Mouse (Mus musculus) embryonic fibroblast, embryonic 13.5 days (primary cell): ENCODE results near the gene 1110008L16Rik. TPM values are rescaled to one million over a fixed set of nuclear protein-coding genes. Genes with fewer than 3 reads are reported as not detected.

Experiments
- H3K27ac ChIP-seq: 2 replicates; pipeline ENCODE4 v1.5.1; 2012; ENCODE audit warnings: low read length, control low read depth, inconsistent platforms; ENCODE audit not compliant: insufficient read depth
- H3K4me1 ChIP-seq: 2 replicates; pipeline ENCODE4 v1.6.1; 2011; ENCODE audit warnings: low read length; ENCODE audit not compliant: control insufficient read depth, insufficient read depth
- H3K4me3 ChIP-seq: 2 replicates; pipeline ENCODE4 v1.5.1; 2011; ENCODE audit warnings: mild to moderate bottlenecking, control low read depth, low read length; ENCODE audit not compliant: insufficient read depth
- CTCF ChIP-seq: IDR thresholded peaks from 2 replicates; pipeline ENCODE4 v1.5.1; 2011; ENCODE audit warnings: mild to moderate bottlenecking, control low read depth, low read length, moderate library complexity, borderline replicate concordance; ENCODE audit not compliant: insufficient read depth
- POLR2A ChIP-seq: IDR thresholded peaks from 2 replicates; pipeline ENCODE4 v1.6.1; 2011; ENCODE audit warnings: low read depth, mild to moderate bottlenecking, control low read depth, low read length, moderate library complexity
- polyA plus RNA-seq: library from polyadenylated mRNA; stranded (reverse); fragments of >200 nt; gene quantifications from 2 replicates; pipeline ENCODE4 v1.2.4, GENCODE M21; 2011; ENCODE audit warnings: low read depth; ENCODE audit not compliant: missing spikeins, insufficient read length

Gene 1110008L16Rik
- polyA plus RNA-seq, 1 experiment: 10.2 TPM

- TF ChIP-seq CTCF (no peak), POLR2A (no peak)
- H3K4me1 ChIP-seq: peaks cover 2% of the 10 kb centered on the region; the same call in 1 of the 2 replicates
- H3K27ac ChIP-seq: no peak overlapping the region
- no peak overlapping the region for H3K4me3 ChIP-seq
These were observed 7.0 kb downstream of the 1110008L16Rik start for GRCm38 (mm10) chr12:55306371-55306770.

DNA sequence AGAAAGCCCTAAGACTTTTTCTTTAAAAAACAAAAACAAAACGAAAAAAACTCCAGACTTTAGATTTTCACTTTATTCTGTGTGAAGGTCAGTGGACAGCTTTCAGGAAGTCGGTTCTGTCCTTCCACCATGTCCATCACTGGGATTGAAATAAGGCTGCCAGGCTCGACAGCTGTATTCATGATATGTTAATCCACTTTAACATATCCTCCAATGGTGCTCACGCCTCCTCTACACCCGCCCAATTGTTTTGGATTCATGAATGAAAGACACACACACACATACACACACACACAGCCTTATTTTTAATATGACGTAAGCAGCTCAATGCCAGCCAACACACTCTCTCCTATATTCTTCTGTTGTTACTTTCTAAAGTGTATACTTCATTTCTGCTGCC is 8.2 kb downstream of the 1110008L16Rik start:
- Histone ChIP-seq H3K4me3 (no peak overlapping the region), H3K4me1 (no peaks in the 10 kb centered on the region)
- TF ChIP-seq POLR2A (no peak), CTCF (no peak)

DNA sequence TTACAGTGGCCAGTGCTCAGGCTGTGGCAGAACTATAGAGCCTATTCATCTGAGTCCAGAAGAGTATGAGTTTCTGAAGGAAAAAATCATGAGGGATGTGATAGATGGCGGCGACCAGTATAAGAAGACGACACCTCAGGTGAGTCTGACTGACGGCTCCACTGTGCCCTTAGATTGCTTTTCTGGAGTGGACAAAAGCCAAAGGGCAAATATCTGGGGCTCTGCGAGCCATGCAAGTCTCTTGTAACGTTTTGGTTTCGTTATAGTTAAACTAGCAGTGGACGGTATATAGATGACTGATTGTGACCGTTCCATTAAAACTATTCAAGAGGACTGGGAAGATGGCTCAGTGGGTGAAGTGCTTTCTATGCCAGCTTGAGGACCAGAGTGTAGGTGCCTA is 9.4 kb downstream of the 1110008L16Rik start:
- Histone ChIP-seq H3K4me1 (no peaks in the 10 kb centered on the region), H3K27ac (no peak overlapping the region), H3K4me3 (no peak overlapping the region)
- TF ChIP-seq CTCF: no peak
- no peak for TF ChIP-seq POLR2A

More for the DNA sequence above, 8.2 kb downstream of the 1110008L16Rik start:
- no peak overlapping the region for H3K27ac ChIP-seq

DNA sequence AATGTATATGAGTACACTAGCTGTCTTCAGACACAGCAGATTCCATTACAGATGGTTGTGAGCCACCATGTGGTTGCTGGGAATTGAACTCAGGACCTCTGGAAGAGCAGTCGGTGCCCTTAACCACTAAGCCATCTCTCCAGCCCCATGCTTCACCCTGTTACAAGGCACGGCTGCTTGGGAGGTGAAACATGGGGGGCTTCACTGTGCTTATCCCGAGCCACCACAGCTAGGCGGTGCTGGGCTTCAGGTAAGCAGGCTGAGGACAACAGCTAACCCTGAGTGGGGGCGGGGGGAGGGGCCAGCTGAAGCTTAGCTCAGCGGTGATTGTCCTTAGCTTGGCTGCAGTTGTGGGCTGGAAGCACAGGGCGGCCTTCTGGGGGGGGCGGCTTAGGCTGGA is 10.1 kb downstream of the 1110008L16Rik start:
- TF ChIP-seq CTCF: no peak
- TF ChIP-seq POLR2A: no peak
- Histone ChIP-seq H3K4me3 (no peak overlapping the region), H3K27ac (no peak overlapping the region), H3K4me1 (no peaks in the 10 kb centered on the region)

DNA sequence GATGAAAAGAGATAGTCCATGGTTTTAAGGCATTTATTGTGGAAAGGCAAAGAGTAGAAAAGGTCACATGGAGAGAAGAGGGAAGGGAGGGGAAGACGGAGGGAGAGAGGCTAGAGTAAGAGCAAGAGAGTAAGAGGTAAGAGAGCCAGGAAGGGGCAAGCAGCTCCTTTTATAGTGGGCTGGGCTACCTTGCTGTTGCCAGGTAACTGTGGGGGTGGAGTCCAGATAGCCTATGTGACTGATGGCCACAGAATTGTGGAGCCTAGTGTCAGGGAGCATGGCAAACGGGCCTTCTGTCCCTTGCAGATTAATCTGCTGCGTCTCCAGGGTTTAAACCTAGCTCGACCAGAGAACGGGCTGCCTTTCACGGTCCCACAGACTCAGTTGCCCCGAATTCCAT is 12.5 kb downstream of the 1110008L16Rik start:
- Histone ChIP-seq H3K27ac (no peak overlapping the region), H3K4me1 (no peaks in the 10 kb centered on the region), H3K4me3 (no peak overlapping the region)
- TF ChIP-seq POLR2A: no peak
- TF ChIP-seq CTCF: no peak

- peak; percentile 45; the same call in 1 of the 2 replicates for TF ChIP-seq CTCF
- no peak for TF ChIP-seq POLR2A
- Histone ChIP-seq H3K4me1 (no peaks in the 10 kb centered on the region), H3K27ac (no peak overlapping the region), H3K4me3 (no peak overlapping the region)
These were observed 14.5 kb downstream of the 1110008L16Rik start for GRCm38 (mm10) chr12:55313901-55314300.

DNA sequence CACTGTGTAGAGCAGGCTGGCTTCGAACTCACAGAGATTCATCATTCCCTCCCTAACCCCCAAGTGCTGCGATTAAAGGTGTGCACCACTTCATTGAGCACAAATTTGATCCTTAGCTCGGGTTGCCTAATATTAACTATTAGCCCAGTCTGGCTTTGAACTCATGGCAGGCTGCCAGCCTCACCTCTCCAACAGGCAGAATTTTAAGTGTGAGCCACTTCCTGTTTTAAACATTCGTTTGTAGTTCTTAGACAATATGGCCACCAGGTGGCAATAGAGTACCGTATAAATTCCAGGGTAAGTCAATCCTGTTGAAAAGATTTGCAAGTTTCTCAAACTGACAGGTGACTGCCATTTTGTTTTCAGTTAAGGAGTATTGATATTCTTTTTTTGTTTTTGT is 15.8 kb downstream of the 1110008L16Rik start:
- no peak overlapping the region for H3K4me3 ChIP-seq
- TF ChIP-seq POLR2A: no peak
- TF ChIP-seq CTCF: no peak
- no peak overlapping the region for H3K27ac ChIP-seq
- no peaks in the 10 kb centered on the region for H3K4me1 ChIP-seq

DNA sequence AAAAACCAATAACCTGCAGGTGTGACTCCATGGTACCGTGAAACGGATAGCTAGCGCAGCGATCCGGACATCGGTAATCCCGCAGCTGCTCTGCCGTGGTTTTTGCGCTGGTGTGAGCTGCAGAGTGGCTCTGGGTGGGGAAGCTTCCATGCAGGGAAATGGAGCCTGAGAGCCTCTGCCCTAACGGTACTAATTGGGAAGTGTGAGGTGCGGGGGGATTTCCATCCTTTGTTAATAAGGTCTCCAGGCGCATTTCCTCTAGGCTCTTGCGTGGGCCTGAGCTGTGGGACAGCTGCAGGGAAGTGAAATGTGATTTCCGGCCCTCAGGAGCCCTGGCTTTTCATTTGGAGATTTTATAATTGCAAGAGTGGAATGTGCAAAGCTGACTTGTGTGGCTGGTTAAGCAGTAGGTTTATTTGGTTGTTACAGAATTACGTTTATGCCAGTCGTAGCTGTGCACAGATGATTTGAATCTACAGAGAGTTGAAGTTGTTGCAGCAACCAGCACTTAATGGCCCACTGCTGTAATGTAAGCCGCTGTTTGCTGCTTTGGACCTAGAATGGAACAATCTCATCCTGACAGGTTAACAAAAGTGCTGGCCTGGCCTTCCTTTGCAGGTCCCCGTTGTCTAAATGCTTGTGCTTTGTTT is 22.4 kb downstream of the 1110008L16Rik start:
- Histone ChIP-seq H3K4me1 (no peaks in the 10 kb centered on the region), H3K27ac (no peak overlapping the region), H3K4me3 (no peak overlapping the region)
- TF ChIP-seq POLR2A: no peak

GRCm38 (mm10) chr12:55325702-55326101 is 26.3 kb downstream of the 1110008L16Rik start:
- TF ChIP-seq CTCF (no peak), POLR2A (no peak)
- no peaks in the 10 kb centered on the region for H3K4me1 ChIP-seq
- H3K27ac ChIP-seq: no peak overlapping the region
- no peak overlapping the region for H3K4me3 ChIP-seq

DNA sequence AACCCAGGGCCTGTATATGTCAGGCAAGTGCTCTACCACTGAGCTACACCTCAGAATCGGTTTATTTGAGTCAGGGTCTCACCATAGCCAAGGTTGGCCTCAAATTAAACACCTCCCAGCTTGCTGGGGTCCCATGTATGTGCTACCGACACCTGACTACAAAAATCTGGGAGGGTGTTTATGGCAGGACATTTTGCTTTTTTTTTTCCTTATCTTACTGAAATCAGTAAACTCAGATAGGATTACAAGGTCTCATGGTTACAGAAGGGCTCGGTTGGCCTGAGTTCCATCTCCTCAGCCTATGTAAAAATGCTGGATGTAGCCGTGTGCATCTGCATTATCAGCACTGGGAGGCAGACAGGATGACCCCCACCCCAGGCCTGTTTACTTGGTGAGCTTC is 29.4 kb downstream of the 1110008L16Rik start:
- Histone ChIP-seq H3K4me1 (no peaks in the 10 kb centered on the region), H3K27ac (no peak overlapping the region), H3K4me3 (no peak overlapping the region)
- TF ChIP-seq CTCF (no peak), POLR2A (no peak)
